Mouse (Mus musculus) liver, embryonic 14 days (tissue): Measurements from ENCODE around the gene Zfp273. TPM values are rescaled to one million over a fixed set of nuclear protein-coding genes. Genes with fewer than 3 reads are reported as not detected.

Experiments
- polyA plus RNA-seq: library from polyadenylated mRNA; depleted of rRNA; stranded (reverse); fragments of >200 nt; gene quantifications from 2 replicates; pipeline ENCODE4 v1.2.3, GENCODE M21; 2012; rRNA removed

Zfp273 gene
- 0.71 and 0.80 TPM in 2 replicates for polyA plus RNA-seq

DNA sequence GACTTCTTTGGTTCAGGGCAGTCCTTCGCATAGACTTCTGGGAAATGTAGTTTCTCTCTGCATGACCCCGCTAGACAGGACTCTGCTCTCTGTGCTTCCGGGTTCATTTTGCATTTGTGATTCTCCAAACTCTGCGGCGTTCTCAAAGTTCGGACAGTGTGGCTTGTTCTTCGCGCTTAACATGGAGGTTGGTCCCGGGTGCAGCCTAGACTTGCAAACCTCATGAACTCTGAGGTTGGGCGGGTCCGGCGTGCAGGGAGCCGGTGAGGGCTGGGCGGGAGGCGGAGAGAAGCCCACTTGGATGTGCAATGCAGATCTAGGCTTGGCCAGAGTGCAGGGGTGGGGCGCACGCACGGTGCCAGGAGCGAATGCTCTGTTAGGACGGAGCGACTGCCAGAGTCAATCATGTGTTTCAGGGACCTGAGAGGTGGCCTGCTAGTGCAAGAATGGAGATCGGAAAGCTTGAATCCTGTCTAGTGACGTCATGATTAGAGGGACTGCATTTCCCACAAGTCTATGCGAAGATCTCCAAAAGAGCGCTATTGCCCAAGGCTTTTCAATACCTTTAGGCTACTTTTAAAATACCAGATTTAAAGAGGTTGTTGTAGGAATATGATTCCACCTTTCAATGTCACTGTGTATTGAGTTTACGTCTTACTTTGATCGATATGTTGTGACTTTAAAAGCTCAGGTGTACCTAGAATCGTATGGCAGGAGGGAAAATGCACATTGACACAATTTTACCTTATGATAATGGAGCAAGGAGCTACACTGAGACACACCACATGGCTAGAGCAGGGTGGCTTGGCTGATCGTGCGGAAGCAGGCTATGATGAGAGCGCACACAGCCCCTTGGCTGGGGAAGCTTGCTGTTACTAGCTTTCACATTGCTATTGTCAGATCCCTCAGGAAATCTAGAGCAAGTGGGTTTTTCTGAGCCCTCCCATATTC lies at the start of gene Zfp273:
TSS of gene Zfp273 (plus strand) at position 31 of the 951 bp plus-strand sequence.

DNA sequence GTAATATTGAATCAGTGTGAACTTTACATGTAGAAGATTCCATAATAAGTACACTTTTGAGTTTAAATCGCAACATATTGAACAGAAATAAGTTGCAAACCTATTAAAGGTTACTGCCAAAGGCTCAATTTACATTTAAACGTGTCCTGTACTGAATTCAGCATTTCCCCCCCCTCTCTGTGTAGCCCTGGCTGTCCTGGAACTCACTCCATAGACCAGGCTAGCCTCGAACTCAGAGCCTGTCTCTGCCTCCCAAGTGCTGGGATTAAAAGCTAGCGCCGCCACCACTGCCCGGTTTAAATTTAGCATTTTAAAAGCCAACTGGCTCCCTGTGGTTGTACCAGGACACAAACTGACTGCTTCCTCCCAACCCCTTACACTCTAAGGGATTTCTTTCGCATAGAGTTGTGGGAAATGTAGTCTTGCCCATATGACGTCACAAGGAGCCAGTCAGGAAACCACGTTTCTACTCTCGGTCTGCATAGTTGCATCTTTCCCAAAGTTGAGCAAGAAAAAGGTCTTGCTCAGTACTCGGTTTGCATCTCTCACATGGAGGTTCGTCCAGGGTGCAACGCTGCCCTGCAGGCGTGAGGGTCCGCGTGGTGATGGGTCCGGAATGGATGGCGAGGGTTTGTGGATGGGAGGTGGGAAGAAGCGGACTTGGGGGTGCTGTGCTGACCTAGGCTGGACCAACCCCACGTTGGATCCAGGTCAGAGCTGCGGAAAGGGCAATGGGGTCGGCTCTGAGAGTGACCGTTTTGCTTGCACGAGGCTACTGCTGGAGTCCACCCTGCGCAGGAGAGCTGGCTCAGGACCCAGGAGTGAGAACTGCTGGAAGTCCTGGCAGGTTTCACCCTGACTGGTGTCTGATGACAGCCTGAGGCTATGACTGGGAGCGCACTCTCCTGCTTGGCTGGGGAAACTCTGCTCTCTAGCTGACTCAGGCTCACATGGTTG lies 34.0 kb upstream of the Zfp273 start, which contains the start of gene Zfp493:
TSS of gene Zfp493 (plus strand) at position 429 of the 957 bp plus-strand sequence.

DNA sequence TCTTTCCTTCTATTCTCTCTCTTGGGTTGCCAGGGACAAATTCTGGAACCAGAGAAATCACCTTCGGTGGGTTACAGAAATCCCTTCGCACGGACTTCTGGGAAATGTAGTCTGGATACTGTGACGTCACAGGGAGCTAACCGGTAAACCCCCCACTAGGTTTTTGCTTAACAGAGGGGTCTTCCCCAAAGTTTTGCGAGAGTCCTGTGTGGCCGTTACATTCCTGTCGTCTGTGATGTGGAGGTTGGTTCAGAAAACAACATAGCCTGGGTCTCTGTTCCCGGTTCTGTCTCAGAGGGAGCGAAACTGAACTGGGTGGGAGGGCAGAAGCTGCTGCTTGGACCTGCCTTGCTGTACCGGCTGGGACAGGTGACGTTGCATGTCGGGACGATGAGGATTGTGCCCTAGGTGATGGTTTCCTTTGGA lies 17.4 kb downstream of the Zfp273 start, which contains the start of gene Gm10037:
TSS of gene Gm10037 (plus strand) at position 196 of the 426 bp plus-strand sequence.

DNA sequence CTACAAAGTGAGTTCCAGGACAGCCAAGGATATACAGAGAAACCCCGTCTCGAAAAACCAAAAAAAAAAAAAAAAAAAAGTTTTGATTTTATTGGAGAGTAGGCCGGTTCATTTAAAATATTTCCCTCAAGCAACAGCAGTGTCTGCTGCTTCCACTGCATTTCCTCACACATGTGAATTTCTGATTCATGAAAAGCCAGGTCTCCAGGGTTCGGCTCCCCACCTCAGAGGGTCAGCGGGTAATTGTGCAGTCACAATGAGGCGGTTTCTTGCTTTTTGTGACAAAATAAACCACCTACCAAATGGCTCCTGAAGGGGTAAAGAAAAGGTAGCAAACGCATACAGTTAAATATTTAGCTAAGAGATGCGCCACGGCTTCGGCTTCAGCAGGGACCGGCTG lies 49.5 kb downstream of the Zfp273 start, which contains the start of gene BC048507:
TSS of gene BC048507 (plus strand) at position 301 of the 400 bp plus-strand sequence.

Other genes starting within 250 kb of the Zfp273 start
- gene Zfp729b, start 204.0 kb upstream of the Zfp273 start, polyA plus RNA-seq: 0.88 and 0.95 TPM in 2 replicates
- gene Gm49345, start 176.0 kb upstream of the Zfp273 start, polyA plus RNA-seq: not detected in 2 replicates
- gene Zfp729a, start 175.9 kb upstream of the Zfp273 start, polyA plus RNA-seq: 0.93 and 0.98 TPM in 2 replicates
- 1.9 and 2.0 TPM in 2 replicates for gene Zfp738, start 126.7 kb upstream of the Zfp273 start, polyA plus RNA-seq
- 1.6 and 1.9 TPM in 2 replicates for gene Zfp65, start 84.6 kb upstream of the Zfp273 start, polyA plus RNA-seq
- gene Zfp85, start 58.5 kb upstream of the Zfp273 start, polyA plus RNA-seq: 0.69 and 0.80 TPM in 2 replicates
- 0.51 and 0.83 TPM in 2 replicates for gene Zfp493, start 34.0 kb upstream of the Zfp273 start, polyA plus RNA-seq
- 0.14 and 0.35 TPM in 2 replicates for gene Gm10037, start 17.4 kb downstream of the Zfp273 start, polyA plus RNA-seq
- not detected in 2 replicates for gene BC048507, start 49.6 kb downstream of the Zfp273 start, polyA plus RNA-seq